Mouse (Mus musculus): ENCODE results near the gene Krt6a. TPM values are rescaled to one million over a fixed set of nuclear protein-coding genes. Genes with fewer than 3 reads are reported as not detected.

Krt6a gene
- not detected for polyA plus RNA-seq (2012; fragmentation: generic; extraction: Trizol)

GRCm38 (mm10) chr15:101694207-101694606 lies at the start of gene Krt6a:
TSS of gene Krt6a (minus strand) at chr15:101694307.

GRCm38 (mm10) chr15:101742711-101743110 lies 48.6 kb upstream of the Krt6a start, which contains the start of gene Krt71:
TSS of gene Krt71 (minus strand) at chr15:101743109.

DNA sequence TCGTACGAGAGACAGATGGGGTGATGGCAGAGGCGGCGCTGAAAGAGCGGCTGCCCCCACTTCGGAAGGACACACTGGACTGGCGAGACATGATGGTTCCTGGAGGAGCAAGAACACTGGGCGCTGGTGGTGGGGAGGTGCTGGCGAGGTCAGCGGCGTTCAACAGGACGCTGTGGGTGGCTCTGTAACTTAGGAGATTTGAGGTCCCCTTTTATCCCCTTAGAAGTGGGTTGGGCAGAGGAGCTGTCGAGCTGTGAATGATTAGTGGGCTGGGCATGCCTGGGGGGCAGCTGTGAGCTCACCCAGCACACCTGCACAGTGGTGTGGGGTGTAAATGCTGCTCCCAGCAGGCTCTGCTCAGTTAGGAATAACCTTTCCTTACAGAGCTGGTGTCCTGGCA lies 18.6 kb upstream of the Krt6a start, which contains the start of gene Krt5:
TSS of gene Krt5 (minus strand) at position 179 of the 400 bp plus-strand sequence.

GRCm38 (mm10) chr15:101680187-101680586 lies 13.9 kb downstream of the Krt6a start, which contains the start of gene Krt6b:
TSS of gene Krt6b (minus strand) at chr15:101680287.

DNA sequence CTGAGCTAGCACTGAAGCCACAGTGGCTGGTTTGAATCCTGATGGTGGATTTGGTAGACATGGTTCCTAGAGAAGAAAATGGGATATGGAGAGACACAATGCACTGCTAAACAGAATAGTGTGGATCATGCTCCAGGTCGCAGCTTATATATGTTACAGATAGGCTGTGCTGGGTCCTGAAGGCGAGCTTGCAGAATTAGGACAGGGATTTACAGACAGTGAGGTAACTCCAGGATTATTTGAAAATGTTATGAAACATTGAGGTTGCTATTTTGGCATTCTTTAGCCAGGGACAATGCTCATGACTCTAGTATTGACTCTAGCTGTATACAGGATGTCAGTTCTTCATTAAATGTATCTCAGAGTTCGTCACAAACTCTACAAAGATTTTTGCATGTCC lies 46.8 kb downstream of the Krt6a start, which contains the start of gene Gm5478:
TSS of gene Gm5478 (minus strand) at position 101 of the 400 bp plus-strand sequence.

Other genes with a start within 250 kb of the Krt6a start
- gene Krt88, start 246.6 kb downstream of the Krt6a start, polyA plus RNA-seq (2012; fragmentation: generic; extraction: Trizol) = under 1 TPM in 1 of 2 experiments, not detected in 1; 0.15 TPM
- gene Krt81, start 230.6 kb downstream of the Krt6a start, polyA plus RNA-seq (2012; fragmentation: generic; extraction: Trizol) = under 1 TPM in 1 of 2 experiments, not detected in 1; 0.14 TPM
- under 1 TPM in 1 of 2 experiments, not detected in 1; 0.06 TPM for gene Krt86, start 220.8 kb downstream of the Krt6a start, polyA plus RNA-seq (2012; fragmentation: generic; extraction: Trizol)
- gene Krt83, start 202.8 kb downstream of the Krt6a start, polyA plus RNA-seq (2012; fragmentation: generic; extraction: Trizol) = under 1 TPM in 1 of 2 experiments, not detected in 1; 0.06 TPM
- not detected for gene Gm49425, start 177.0 kb downstream of the Krt6a start, polyA plus RNA-seq (2012; fragmentation: generic; extraction: Trizol)
- under 1 TPM in 1 of 2 experiments, not detected in 1; 0.04 TPM for gene Krt84, start 161.5 kb downstream of the Krt6a start, polyA plus RNA-seq (2012; fragmentation: generic; extraction: Trizol)
- gene Krt82, start 143.6 kb downstream of the Krt6a start, polyA plus RNA-seq (2012; fragmentation: generic; extraction: Trizol) = not detected
- not detected for gene Krt90, start 131.4 kb downstream of the Krt6a start, polyA plus RNA-seq (2012; fragmentation: generic; extraction: Trizol)
- not detected for gene Krt75, start 120.4 kb downstream of the Krt6a start, polyA plus RNA-seq (2012; fragmentation: generic; extraction: Trizol)
- not detected for gene Gm5414, start 66.1 kb downstream of the Krt6a start, polyA plus RNA-seq (2012; fragmentation: generic; extraction: Trizol)
- gene Gm5478, start 46.9 kb downstream of the Krt6a start, polyA plus RNA-seq (2012; fragmentation: generic; extraction: Trizol) = not detected
- gene Krt6b, start 14.0 kb downstream of the Krt6a start, polyA plus RNA-seq (2012; fragmentation: generic; extraction: Trizol) = not detected
- under 1 TPM in 1 of 2 experiments, not detected in 1; 0.05 TPM for gene Krt5, start 18.6 kb upstream of the Krt6a start, polyA plus RNA-seq (2012; fragmentation: generic; extraction: Trizol)
- not detected for gene Krt71, start 48.8 kb upstream of the Krt6a start, polyA plus RNA-seq (2012; fragmentation: generic; extraction: Trizol)
- not detected for gene Krt72, start 92.2 kb upstream of the Krt6a start, polyA plus RNA-seq (2012; fragmentation: generic; extraction: Trizol)
- not detected for gene Krt73, start 108.0 kb upstream of the Krt6a start, polyA plus RNA-seq (2012; fragmentation: generic; extraction: Trizol)
- gene Krt2, start 123.9 kb upstream of the Krt6a start, polyA plus RNA-seq (2012; fragmentation: generic; extraction: Trizol) = not detected
- not detected for gene Krt1, start 156.5 kb upstream of the Krt6a start, polyA plus RNA-seq (2012; fragmentation: generic; extraction: Trizol)
- gene Krt77, start 175.4 kb upstream of the Krt6a start, polyA plus RNA-seq (2012; fragmentation: generic; extraction: Trizol) = not detected
- gene Krt76, start 198.6 kb upstream of the Krt6a start, polyA plus RNA-seq (2012; fragmentation: generic; extraction: Trizol) = under 1 TPM in 1 of 2 experiments, not detected in 1; 0.01 TPM
- gene Krt4, start 230.4 kb upstream of the Krt6a start, polyA plus RNA-seq (2012; fragmentation: generic; extraction: Trizol) = not detected
- not detected for gene Krt79, start 246.0 kb upstream of the Krt6a start, polyA plus RNA-seq (2012; fragmentation: generic; extraction: Trizol)

All from C3H10T1/2 (cell line).